ENCODE assay signal across 7 mouse cellular contexts in the genomic region with DNA sequence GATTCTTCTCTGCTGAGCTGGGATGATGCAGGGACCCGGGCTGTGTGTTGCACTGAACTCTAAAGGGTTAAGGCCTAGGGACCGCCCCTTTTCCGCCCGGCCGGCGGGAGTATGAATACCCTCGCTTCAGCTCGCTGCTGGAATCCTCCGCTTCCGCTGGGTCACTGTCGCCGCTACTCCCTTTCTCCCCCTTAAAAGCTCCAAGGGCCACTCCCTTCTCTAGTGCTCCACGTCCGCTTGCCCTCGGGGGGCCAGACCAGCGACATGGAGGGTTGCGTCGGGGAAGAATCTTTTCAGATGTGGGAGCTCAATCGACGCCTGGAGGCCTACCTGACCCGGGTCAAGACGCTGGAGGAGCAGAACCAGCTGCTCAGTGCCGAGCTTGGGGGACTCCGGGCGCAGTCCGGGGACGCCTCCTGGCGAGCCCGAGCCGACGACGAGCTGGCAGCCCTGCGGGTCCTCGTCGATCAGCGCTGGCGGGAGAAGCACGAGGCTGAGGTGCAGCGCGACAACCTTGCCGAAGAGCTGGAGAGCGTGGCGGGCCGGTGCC. TPM values are rescaled to one million over a fixed set of nuclear protein-coding genes. Genes with fewer than 3 reads are reported as not detected.
DNase-seq lines count a peak whose midpoint lies in the region; ATAC-seq and TF ChIP-seq lines count a peak whose summit lies in the region.

Gene Nes (plus strand): TSS at position 140 of the 550 bp plus-strand sequence.

- no peaks in the 10 kb centered on the region for H3K4me1 ChIP-seq in MEL (ENCODE audit: control insufficient read depth in 1 of 2, insufficient read depth in 2 of 2, low read length in 2 of 2)
- peaks cover 26% of the 10 kb centered on the region for H3K4me1 ChIP-seq in hindbrain, embryonic 16.5 days (ENCODE audit: control insufficient read depth, insufficient read depth, low read depth, low read length)
- peaks cover 24% of the 10 kb centered on the region for H3K4me1 ChIP-seq in liver, embryonic 12.5 days

- no peaks in the 10 kb centered on the region for H3K9me3 ChIP-seq in MEL (replicated peaks; ENCODE audit: insufficient read depth, low read length)
- no peaks in the 10 kb centered on the region for H3K9me3 ChIP-seq in hindbrain, embryonic 16.5 days (ENCODE audit: control insufficient read depth, low read length)
- no peaks in the 10 kb centered on the region for H3K9me3 ChIP-seq in liver, embryonic 12.5 days (replicated peaks)

- TF ChIP-seq RAD21 in MEL (IDR thresholded peaks at IDR 0.05; ENCODE audit: low read depth, low read length): no peak

- no peak within 1 kb of the TSS for H3K27ac ChIP-seq in MEL (ENCODE audit: control insufficient read depth, low read depth, low read length)
- peak within 1 kb of the TSS; percentile 57 for H3K27ac ChIP-seq in hindbrain, embryonic 16.5 days (ENCODE audit: low read depth, low read length)
- no peak within 1 kb of the TSS for H3K27ac ChIP-seq in liver, embryonic 12.5 days

- no peak for TF ChIP-seq POLR2A in MEL (IDR thresholded peaks at IDR 0.05; ENCODE audit: control insufficient read depth in 1 of 2, insufficient read depth in 1 of 2, low read depth in 1 of 2, low read length in 2 of 2, poor library complexity in 1 of 2)

- peak within 1 kb of the TSS; percentile 79 for H3K4me2 ChIP-seq in hindbrain, embryonic 16.5 days (ENCODE audit: low read length)
- H3K4me2 ChIP-seq in liver, embryonic 12.5 days: peak within 1 kb of the TSS; percentile 62

- peak within 1 kb of the TSS in 1 of 2 experiments; percentile 43; a peak in 1 of 4 replicates for H3K4me3 ChIP-seq in MEL (ENCODE audit: control insufficient read depth in 1 of 2, insufficient read depth in 1 of 2, low read depth in 2 of 2, low read length in 2 of 2)
- peak within 1 kb of the TSS; percentile 50 for H3K4me3 ChIP-seq in hindbrain, embryonic 16.5 days (ENCODE audit: low read length)
- H3K4me3 ChIP-seq in liver, embryonic 12.5 days: peak within 1 kb of the TSS; percentile 51

- H3K79me2 ChIP-seq in MEL (ENCODE audit: control insufficient read depth, insufficient read depth, low read length, poor library complexity): no peaks in the 10 kb centered on the region; the same call in 1 of the 2 replicates

- H3K36me3 ChIP-seq in MEL (ENCODE audit: control insufficient read depth in 1 of 2, insufficient read depth in 2 of 2, low read length in 2 of 2): no peaks in the 10 kb centered on the region
- H3K36me3 ChIP-seq in hindbrain, embryonic 16.5 days (ENCODE audit: control insufficient read depth, insufficient read depth, low read length): no peaks in the 10 kb centered on the region
- H3K36me3 ChIP-seq in liver, embryonic 12.5 days: no peaks in the 10 kb centered on the region

- peaks cover 7 to 10% of the 10 kb centered on the region in 2 experiments for H3K27me3 ChIP-seq in MEL (ENCODE audit: control insufficient read depth in 1 of 2, insufficient read depth in 2 of 2, low read length in 2 of 2)
- H3K27me3 ChIP-seq in hindbrain, embryonic 16.5 days (replicated peaks; ENCODE audit: control insufficient read depth, insufficient read depth, low read length): no peaks in the 10 kb centered on the region; the same call in 1 of the 2 replicates
- H3K27me3 ChIP-seq in liver, embryonic 12.5 days (replicated peaks): peaks cover 88% of the 10 kb centered on the region

- TF ChIP-seq EP300 in MEL (IDR thresholded peaks at IDR 0.05; ENCODE audit: low read depth in 1 of 2, low read length in 2 of 2): no peak

- no peak for DNase-seq in MEL (ENCODE audit: low read depth, low spot score)
- DNase-seq in adrenal gland, postnatal 25 days: peak; percentile 55
- DNase-seq in gastrocnemius, postnatal 10 days: peak; percentile 69
- peak; percentile 92 for DNase-seq in neural tube, embryonic 10.5 days (ENCODE audit: extremely low spot score, low spot score)
- no peak for DNase-seq in spleen, postnatal 36 days (ENCODE audit: low spot score in 2 of 2)

- H3K9ac ChIP-seq in MEL (ENCODE audit: control insufficient read depth, low read depth, low read length, poor library complexity, severe bottlenecking): peak within 1 kb of the TSS; percentile 52
- H3K9ac ChIP-seq in hindbrain, embryonic 16.5 days (ENCODE audit: low read depth, low read length): peak within 1 kb of the TSS; percentile 58
- peak within 1 kb of the TSS; percentile 48 for H3K9ac ChIP-seq in liver, embryonic 12.5 days

- 0% methylated on average over 39 of the region's 44 CpGs for WGBS in hindbrain, embryonic 16.5 days
- WGBS in liver, embryonic 12.5 days (ENCODE audit: insufficient replicate concordance): under 1% methylated on average over 44 of the region's 44 CpGs

- TF ChIP-seq CTCF in MEL (IDR thresholded peaks at IDR 0.05 in 2 of 3, conservative IDR thresholded peaks at IDR 0.05 in 1 of 3; ENCODE audit: control insufficient read depth in 1 of 3, insufficient read depth in 1 of 3, low read depth in 2 of 3, low read length in 3 of 3, poor library complexity in 1 of 3, severe bottlenecking in 1 of 3): no peak

- peak; percentile 64 for ATAC-seq in hindbrain, embryonic 16.5 days
- peak; percentile 40 for ATAC-seq in liver, embryonic 12.5 days

TF ChIP-seq in MEL, 35 proteins besides CTCF, POLR2A, EP300 and RAD21:
- no peak for TF ChIP-seq CHD2 (IDR thresholded peaks at IDR 0.05; ENCODE audit: low read length)
- no peak for TF ChIP-seq GATA1 (IDR thresholded peaks at IDR 0.05; ENCODE audit: low read depth, low read length)
- no peak for TF ChIP-seq JUND (IDR thresholded peaks at IDR 0.05; ENCODE audit: low read depth, low read length)

RNA-seq across cellular contexts. Expression of gene Nes, which starts in this region (rescaled TPM):
- not detected in 2 replicates for total RNA-seq in MEL (2012; rRNA removed)
- polyA plus RNA-seq in MEL (2012; ENCODE audit: insufficient read depth in 1 of 2, insufficient read length in 2 of 2, low read depth in 1 of 2, low replicate concordance in 2 of 2, missing spikeins in 1 of 2): under 1 TPM in 1 of 2 experiments, not detected in 1; 0.01 TPM
- 8.7 and 9.3 TPM in 2 replicates for total RNA-seq in adrenal gland, postnatal 25 days (2021)
- 10 to 100 TPM; 72.4 to 87.7 TPM for total RNA-seq in gastrocnemius, postnatal 10 days (2021)
- polyA plus RNA-seq in hindbrain, embryonic 16.5 days (2015; fragmentation: Nextera tagmentation; extraction: Ambion mirVana): 15.6 and 20.2 TPM in 2 replicates
- polyA plus RNA-seq in liver, embryonic 12.5 days (2016; fragmentation: Nextera tagmentation; extraction: Ambion mirVana): 7.2 and 7.3 TPM in 2 replicates

Comparison
In these comparisons a context has a peak if more than half of its experiments do, and no peak if none do; other contexts are left out.
1. DNase-seq: peak in adrenal gland, postnatal 25 days (single experiment), gastrocnemius, postnatal 10 days (single experiment) and neural tube, embryonic 10.5 days (single experiment); none in MEL (single experiment) and spleen, postnatal 36 days (0 of 2).
2. Peak in every context shown above with its lines, with median percentiles within 50 percentile points of each other: H3K9ac ChIP-seq.